Comparison of ENCODE assay signal across 7 mouse cellular contexts in genomic region chr11:32580305-32580947, GRCm38 (mm10). TPM values are rescaled to one million over a fixed set of nuclear protein-coding genes. Genes with fewer than 3 reads are reported as not detected.
A peak's percentile ranks its signal among the peaks of the same experiment; 100 is the strongest.
DNase-seq lines count a peak whose midpoint lies in the region; ATAC-seq and TF ChIP-seq lines count a peak whose summit lies in the region.

No protein-coding gene starts in this region.

- H3K36me3 ChIP-seq in lung, embryonic 14.5 days (ENCODE audit: insufficient read depth): no peaks in the 10 kb centered on the region
- H3K36me3 ChIP-seq in macrophage (ENCODE audit: inconsistent target): no peaks in the 10 kb centered on the region

- H3K4me3 ChIP-seq in lung, embryonic 14.5 days (ENCODE audit: low read depth, low read length): no peak overlapping the region
- H3K4me3 ChIP-seq in macrophage (ENCODE audit: inconsistent target): no peak overlapping the region

- DNase-seq in lung, embryonic 14.5 days: peak; percentile 42
- DNase-seq in lung, postnatal 14 days: no peak
- DNase-seq in brain, adult 2 months (ENCODE audit: low read depth, low spot score): peak; percentile 56
- peak; percentile 51 to 69 for DNase-seq in spleen, postnatal 4 days (ENCODE audit: low spot score in 2 of 2)
- no peak for DNase-seq in adipocyte (ENCODE audit: low spot score)

- no peak; the same call in 1 of the 2 replicates for ATAC-seq in lung, embryonic 14.5 days (ENCODE audit: insufficient read depth)
- ATAC-seq in inflammation-experienced regulatory T-cells, adult 6 months: peak; percentile 82

- H3K4me1 ChIP-seq in lung, embryonic 14.5 days (ENCODE audit: insufficient read depth): no peaks in the 10 kb centered on the region

- H3K27ac ChIP-seq in lung, embryonic 14.5 days (ENCODE audit: low read depth): no peak overlapping the region
- peak overlapping the region; percentile 24; the same call in 1 of the 2 replicates for H3K27ac ChIP-seq in macrophage

- no peaks in the 10 kb centered on the region for H3K79me2 ChIP-seq in macrophage (ENCODE audit: inconsistent target)

- no peaks in the 10 kb centered on the region for H3K9me3 ChIP-seq in lung, embryonic 14.5 days (ENCODE audit: low read depth, low read length)

- 81% methylated on average over 16 of the region's 16 CpGs for WGBS in lung, embryonic 14.5 days
- 52% methylated on average over 13 of the region's 16 CpGs for WGBS in macrophage (ENCODE audit: missing documents)

- H3K4me2 ChIP-seq in lung, embryonic 14.5 days: no peak overlapping the region

- H3K9ac ChIP-seq in lung, embryonic 14.5 days: no peak overlapping the region

- H3K27me3 ChIP-seq in lung, embryonic 14.5 days (ENCODE audit: insufficient read depth, low read length): no peaks in the 10 kb centered on the region

- no peak for TF ChIP-seq CTCF in lung, embryonic 14.5 days (IDR thresholded peaks at IDR 0.05; ENCODE audit: low read depth)

RNA-seq across cellular contexts. Expression of gene Stk10, which starts 47.3 kb away (rescaled TPM):
- polyA plus RNA-seq in lung, embryonic 14.5 days (2014; fragmentation: Nextera tagmentation; extraction: Ambion mirVana): 1.9 and 2.0 TPM in 2 replicates
- polyA plus RNA-seq in inflammation-experienced regulatory T-cells, adult 6 months (2017; shearing (Covaris generic)): 100 to 1,000 TPM in 1 of 3 experiments, 10 to 100 TPM in 2; 70.6 to 116 (median 97.1) TPM
- total RNA-seq in macrophage (2018; cell fraction: chromatin; rRNA removed): 100 to 1,000 TPM in 1 of 26 experiments, 10 to 100 TPM in 24, 1 to 10 TPM in 1; 6.6 to 115 (median 23.7) TPM
- 10 to 100 TPM in 24 of 26 experiments, 1 to 10 TPM in 2; 9.2 to 19.3 (median 16.1) TPM for total RNA-seq in macrophage (2018; cell fraction: cytosol; rRNA removed)
- total RNA-seq in macrophage (2018; cell fraction: nucleus; rRNA removed): 10 to 100 TPM in 25 of 26 experiments, 1 to 10 TPM in 1; 9.8 to 41.0 (median 20.4) TPM
- polyA plus RNA-seq in macrophage (2018): 15.5 to 19.3 TPM (median 18.5 TPM) in 3 replicates

RNA-seq across cellular contexts. Expression of gene Efcab9, which starts 48.5 kb away (rescaled TPM):
- polyA plus RNA-seq in lung, embryonic 14.5 days (2014; fragmentation: Nextera tagmentation; extraction: Ambion mirVana): 0.37 TPM in 1 of 2 replicates, not detected in the other
- polyA plus RNA-seq in inflammation-experienced regulatory T-cells, adult 6 months (2017; shearing (Covaris generic)): 1 to 10 TPM in 2 of 3 experiments, not detected in 1; 1.3 to 1.9 TPM
- not detected for total RNA-seq in macrophage (2018; cell fraction: chromatin; rRNA removed)
- under 1 TPM in 5 of 26 experiments, not detected in 21; 0.22 to 0.54 (median 0.29) TPM for total RNA-seq in macrophage (2018; cell fraction: cytosol; rRNA removed)
- 1 to 10 TPM in 1 of 26 experiments, not detected in 25; 1.3 TPM for total RNA-seq in macrophage (2018; cell fraction: nucleus; rRNA removed)
- polyA plus RNA-seq in macrophage (2018): not detected in 3 replicates

Comparison
In these comparisons a context has a peak if more than half of its experiments do, and no peak if none do; other contexts are left out.
1. DNase-seq: peak in lung, embryonic 14.5 days (single experiment), brain, adult 2 months (single experiment) and spleen, postnatal 4 days (2 of 2); none in lung, postnatal 14 days (single experiment) and adipocyte (single experiment).